9 mouse cellular contexts compared by ENCODE assay signal in genomic region chr5:137131490-137131889, GRCm38 (mm10). TPM values are rescaled to one million over a fixed set of nuclear protein-coding genes. Genes with fewer than 3 reads are reported as not detected.
DNase-seq lines count a peak whose midpoint lies in the region; ATAC-seq and TF ChIP-seq lines count a peak whose summit lies in the region.
"Had no signal": no experiment of that assay in that cellular context is flagged by ENCODE, and none has a peak within 500 bp of the region (broad histone marks: within the 10 kb centered on the region; RNA-seq: fewer than 3 reads in every experiment).

No protein-coding gene starts in this region.

- no peaks in the 10 kb centered on the region for H3K27me3 ChIP-seq in intestine, embryonic 15.5 days (replicated peaks)
- no peaks in the 10 kb centered on the region for H3K27me3 ChIP-seq in lung, postnatal 0 days (replicated peaks; ENCODE audit: insufficient read depth, low read length)
- H3K27me3 ChIP-seq in splenic B cell, adult 2 months (ENCODE audit: control insufficient read depth, insufficient read depth, low read length, poor library complexity, severe bottlenecking): no peaks in the 10 kb centered on the region

- no peak for TF ChIP-seq EP300 in lung, postnatal 0 days (IDR thresholded peaks at IDR 0.05)

- 0 out of 2 replicates have a peak, but pooled peaks cover 3% of the 10 kb centered on the region for H3K4me1 ChIP-seq in intestine, embryonic 15.5 days (replicated peaks)
- H3K4me1 ChIP-seq in lung, postnatal 0 days (ENCODE audit: insufficient read depth, low read depth, low read length): no peaks in the 10 kb centered on the region

- H3K9me3 ChIP-seq in intestine, embryonic 15.5 days: no peaks in the 10 kb centered on the region
- H3K9me3 ChIP-seq in lung, postnatal 0 days (ENCODE audit: low read length): no peaks in the 10 kb centered on the region

- peak; percentile 64 for DNase-seq in gastrocnemius, postnatal 10 days
- DNase-seq in gastrocnemius, postnatal 36 days: no peak
- peak; percentile 81 for DNase-seq in 416B (ENCODE audit: low read depth)
- DNase-seq in ZHBTc4 (ENCODE audit: low read depth, low spot score): peak; percentile 67
- peak; percentile 83 for DNase-seq in embryo, embryonic 10 days (ENCODE audit: low spot score)
- DNase-seq in lung, postnatal 0 days (ENCODE audit: low spot score): peak; percentile 86
- DNase-seq in splenic B cell, adult 2 months (ENCODE audit: low read depth, low spot score): peak; percentile 78

- H3K4me2 ChIP-seq in intestine, embryonic 15.5 days (replicated peaks): no peak overlapping the region
- no peak overlapping the region for H3K4me2 ChIP-seq in lung, postnatal 0 days (replicated peaks; ENCODE audit: low read depth, low read length)

- TF ChIP-seq CTCF in lung, postnatal 0 days (IDR thresholded peaks at IDR 0.05): peak; percentile 95

- no peaks in the 10 kb centered on the region for H3K36me3 ChIP-seq in intestine, embryonic 15.5 days
- H3K36me3 ChIP-seq in lung, postnatal 0 days (ENCODE audit: insufficient read depth, low read length): no peaks in the 10 kb centered on the region
- no peaks in the 10 kb centered on the region for H3K36me3 ChIP-seq in splenic B cell, adult 2 months (ENCODE audit: control insufficient read depth, insufficient read depth, low read length, poor library complexity, severe bottlenecking)

- intact Hi-C loops in gastrocnemius, postnatal 36 days (cut with DNase I): loop anchor here (2.0 kb wide), 1 partner anchor 155 kb away; the partner anchor contains the start of gene Ache

- 2% methylated on average over 3 of the region's 3 CpGs for WGBS in intestine, embryonic 15.5 days
- WGBS in lung, postnatal 0 days: 2% methylated on average over 3 of the region's 3 CpGs

- 0 out of 2 replicates have a peak, but pooled peaks have one; percentile 31 for ATAC-seq in intestine, embryonic 15.5 days
- peak; percentile 43 for ATAC-seq in lung, postnatal 0 days

- no peak overlapping the region for H3K9ac ChIP-seq in intestine, embryonic 15.5 days
- H3K9ac ChIP-seq in lung, postnatal 0 days (replicated peaks; ENCODE audit: low read depth): no peak overlapping the region

- no peak overlapping the region for H3K27ac ChIP-seq in intestine, embryonic 15.5 days
- no peak overlapping the region for H3K27ac ChIP-seq in lung, postnatal 0 days (ENCODE audit: low read length)

- H3K4me3 ChIP-seq in intestine, embryonic 15.5 days (replicated peaks): no peak overlapping the region
- H3K4me3 ChIP-seq in lung, postnatal 0 days (ENCODE audit: low read depth, low read length): no peak overlapping the region

RNA-seq across cellular contexts. Expression of gene Trim56, which starts 15.5 kb away (rescaled TPM):
- 10 to 100 TPM in 1 of 2 experiments, 1 to 10 TPM in 1; 9.2 to 14.2 TPM for total RNA-seq in gastrocnemius, postnatal 10 days (2021)
- 1 to 10 TPM; 7.0 to 8.0 TPM for total RNA-seq in gastrocnemius, postnatal 36 days (2021)
- polyA plus RNA-seq in intestine, embryonic 15.5 days (2015; fragmentation: Nextera tagmentation; extraction: Ambion mirVana): 7.5 and 8.4 TPM in 2 replicates
- 13.4 and 16.4 TPM in 2 replicates for polyA plus RNA-seq in lung, postnatal 0 days (2015; fragmentation: Nextera tagmentation; extraction: Ambion mirVana)

RNA-seq across cellular contexts. Expression of gene Muc3, which starts 17.6 kb away (rescaled TPM):
- total RNA-seq in gastrocnemius, postnatal 10 days (2021): not detected
- not detected for total RNA-seq in gastrocnemius, postnatal 36 days (2021)
- polyA plus RNA-seq in intestine, embryonic 15.5 days (2015; fragmentation: Nextera tagmentation; extraction: Ambion mirVana): 3.8 and 4.6 TPM in 2 replicates
- not detected in 2 replicates for polyA plus RNA-seq in lung, postnatal 0 days (2015; fragmentation: Nextera tagmentation; extraction: Ambion mirVana)
- polyA plus RNA-seq: liver, embryonic 16.5 days had no signal

RNA-seq across cellular contexts. Expression of gene Serpine1, which starts 59.4 kb away (rescaled TPM):
- total RNA-seq in gastrocnemius, postnatal 10 days (2021): 1 to 10 TPM; 2.2 to 2.9 TPM
- total RNA-seq in gastrocnemius, postnatal 36 days (2021): 1 to 10 TPM; 2.8 to 7.5 TPM
- 0.34 and 0.42 TPM in 2 replicates for polyA plus RNA-seq in intestine, embryonic 15.5 days (2015; fragmentation: Nextera tagmentation; extraction: Ambion mirVana)
- 0.88 and 1.1 TPM in 2 replicates for polyA plus RNA-seq in lung, postnatal 0 days (2015; fragmentation: Nextera tagmentation; extraction: Ambion mirVana)

Comparison
In these comparisons a context has a peak if more than half of its experiments do, and no peak if none do; other contexts are left out.
1. DNase-seq: peak in gastrocnemius, postnatal 10 days (single experiment), 416B (single experiment), ZHBTc4 (single experiment), embryo, embryonic 10 days (single experiment), lung, postnatal 0 days (single experiment) and splenic B cell, adult 2 months (single experiment); none in gastrocnemius, postnatal 36 days (0 of 2).